Mouse (Mus musculus): ENCODE results near the gene Slit3. TPM values are rescaled to one million over a fixed set of nuclear protein-coding genes. Genes with fewer than 3 reads are reported as not detected.

Gene Slit3
- polyA plus RNA-seq, 1 experiment, result 6.6 TPM

- WGBS, result 84% methylated on average over 6 of the region's 6 CpGs
- Histone ChIP-seq H3K4me3 (ENCODE audit: low read depth, low read length) (no peak overlapping the region), H3K36me3 (ENCODE audit: control insufficient read depth, insufficient read depth, low read length) (no peaks in the 10 kb centered on the region), H3K27ac (ENCODE audit: insufficient read depth, low read depth, low read length) (no peak overlapping the region), H3K4me1 (ENCODE audit: control insufficient read depth, insufficient read depth, insufficient read length, low read length) (no peaks in the 10 kb centered on the region), H3K27me3 (ENCODE audit: control insufficient read depth, insufficient read depth, low read length) (no peaks in the 10 kb centered on the region)
- TF ChIP-seq CTCF (IDR thresholded peaks at IDR 0.05; ENCODE audit: extremely low read depth, insufficient read length, insufficient replicate concordance, low read depth, low read length), result no peak
- TF ChIP-seq POLR2A (IDR thresholded peaks at IDR 0.05; ENCODE audit: low read depth, low read length), result no peak
Measured at GRCm38 (mm10) chr11:35406522-35406921, 285.5 kb downstream of the Slit3 start.

- no peaks in the 10 kb centered on the region for H3K36me3 ChIP-seq (ENCODE audit: control insufficient read depth, insufficient read depth, low read length)
- WGBS, result 38% methylated on average over 12 of the region's 12 CpGs
- no peaks in the 10 kb centered on the region for H3K4me1 ChIP-seq (ENCODE audit: control insufficient read depth, insufficient read depth, insufficient read length, low read length)
- TF ChIP-seq POLR2A (IDR thresholded peaks at IDR 0.05; ENCODE audit: low read depth, low read length) (no peak), CTCF (IDR thresholded peaks at IDR 0.05; ENCODE audit: extremely low read depth, insufficient read length, insufficient replicate concordance, low read depth, low read length) (no peak)
- no peaks in the 10 kb centered on the region for H3K27me3 ChIP-seq (ENCODE audit: control insufficient read depth, insufficient read depth, low read length)
- H3K4me3 ChIP-seq (ENCODE audit: low read depth, low read length), result no peak overlapping the region
- H3K27ac ChIP-seq (ENCODE audit: insufficient read depth, low read depth, low read length), result no peak overlapping the region
Measured at GRCm38 (mm10) chr11:35407341-35408154, 286.5 kb downstream of the Slit3 start.

- Histone ChIP-seq H3K4me1 (ENCODE audit: control insufficient read depth, insufficient read depth, insufficient read length, low read length) (no peaks in the 10 kb centered on the region), H3K4me3 (ENCODE audit: low read depth, low read length) (no peak overlapping the region), H3K27me3 (ENCODE audit: control insufficient read depth, insufficient read depth, low read length) (no peaks in the 10 kb centered on the region), H3K27ac (ENCODE audit: insufficient read depth, low read depth, low read length) (no peak overlapping the region), H3K36me3 (ENCODE audit: control insufficient read depth, insufficient read depth, low read length) (no peaks in the 10 kb centered on the region)
- TF ChIP-seq POLR2A (IDR thresholded peaks at IDR 0.05; ENCODE audit: low read depth, low read length), result no peak
- TF ChIP-seq CTCF (IDR thresholded peaks at IDR 0.05; ENCODE audit: extremely low read depth, insufficient read length, insufficient replicate concordance, low read depth, low read length), result no peak
- 72% methylated on average over 3 of the region's 3 CpGs for WGBS
Measured at GRCm38 (mm10) chr11:35410431-35410830, 289.4 kb downstream of the Slit3 start.

GRCm38 (mm10) chr11:35415768-35416401, 294.9 kb downstream of the Slit3 start:
- H3K27ac ChIP-seq (ENCODE audit: insufficient read depth, low read depth, low read length), result no peak overlapping the region
- WGBS, result 60% methylated on average over 9 of the region's 9 CpGs

GRCm38 (mm10) chr11:35416402-35417093, 295.5 kb downstream of the Slit3 start:
- H3K27ac ChIP-seq (ENCODE audit: insufficient read depth, low read depth, low read length), result no peak overlapping the region

More at GRCm38 (mm10) chr11:35415768-35416401, 294.9 kb downstream of the Slit3 start:
- H3K36me3 ChIP-seq (ENCODE audit: control insufficient read depth, insufficient read depth, low read length), result no peaks in the 10 kb centered on the region
- no peaks in the 10 kb centered on the region for H3K4me1 ChIP-seq (ENCODE audit: control insufficient read depth, insufficient read depth, insufficient read length, low read length)
- TF ChIP-seq CTCF (IDR thresholded peaks at IDR 0.05; ENCODE audit: extremely low read depth, insufficient read length, insufficient replicate concordance, low read depth, low read length), result no peak
- TF ChIP-seq POLR2A (IDR thresholded peaks at IDR 0.05; ENCODE audit: low read depth, low read length), result no peak
- H3K4me3 ChIP-seq (ENCODE audit: low read depth, low read length), result no peak overlapping the region
- no peaks in the 10 kb centered on the region for H3K27me3 ChIP-seq (ENCODE audit: control insufficient read depth, insufficient read depth, low read length)

GRCm38 (mm10) chr11:35417911-35418552, 297.0 kb downstream of the Slit3 start:
- TF ChIP-seq POLR2A (IDR thresholded peaks at IDR 0.05; ENCODE audit: low read depth, low read length), result no peak
- no peak for TF ChIP-seq CTCF (IDR thresholded peaks at IDR 0.05; ENCODE audit: extremely low read depth, insufficient read length, insufficient replicate concordance, low read depth, low read length)
- Histone ChIP-seq H3K27ac (ENCODE audit: insufficient read depth, low read depth, low read length) (no peak overlapping the region), H3K4me3 (ENCODE audit: low read depth, low read length) (no peak overlapping the region), H3K36me3 (ENCODE audit: control insufficient read depth, insufficient read depth, low read length) (no peaks in the 10 kb centered on the region), H3K4me1 (ENCODE audit: control insufficient read depth, insufficient read depth, insufficient read length, low read length) (no peaks in the 10 kb centered on the region), H3K27me3 (ENCODE audit: control insufficient read depth, insufficient read depth, low read length) (no peaks in the 10 kb centered on the region)
- WGBS, result 70% methylated on average over 13 of the region's 13 CpGs

More at GRCm38 (mm10) chr11:35416402-35417093, 295.5 kb downstream of the Slit3 start:
- no peaks in the 10 kb centered on the region for H3K36me3 ChIP-seq (ENCODE audit: control insufficient read depth, insufficient read depth, low read length)
- 77% methylated on average over 14 of the region's 14 CpGs for WGBS
- no peaks in the 10 kb centered on the region for H3K27me3 ChIP-seq (ENCODE audit: control insufficient read depth, insufficient read depth, low read length)
- no peak overlapping the region for H3K4me3 ChIP-seq (ENCODE audit: low read depth, low read length)
- TF ChIP-seq POLR2A (IDR thresholded peaks at IDR 0.05; ENCODE audit: low read depth, low read length), result no peak
- no peak for TF ChIP-seq CTCF (IDR thresholded peaks at IDR 0.05; ENCODE audit: extremely low read depth, insufficient read length, insufficient replicate concordance, low read depth, low read length)
- H3K4me1 ChIP-seq (ENCODE audit: control insufficient read depth, insufficient read depth, insufficient read length, low read length), result no peaks in the 10 kb centered on the region
